Mouse (Mus musculus) hindbrain, embryonic 12.5 days (tissue): ENCODE data around the gene Vdr. TPM values are rescaled to one million over a fixed set of nuclear protein-coding genes. Genes with fewer than 3 reads are reported as not detected.

Source experiments
- ATAC-seq: fragments of 200-750 bp; cut with Nextera tagmentation; 2 replicates; pipeline ENCODE4 v1.8.0; 2017; ENCODE audit warnings: moderate TSS enrichment; ENCODE audit not compliant: low FRiP score
- H3K27ac ChIP-seq: fragments of 300-500 bp; sonication (generic); 2 replicates; pipeline ENCODE4 v1.5.1; 2016; ENCODE audit warnings: mild to moderate bottlenecking
- H3K27me3 ChIP-seq: fragments of 300-500 bp; sonication (generic); 2 replicates; pipeline ENCODE4 v1.6.1; 2016; ENCODE audit warnings: mild to moderate bottlenecking
- H3K36me3 ChIP-seq: fragments of 300-500 bp; sonication (generic); 2 replicates; pipeline ENCODE4 v1.6.1; 2016; ENCODE audit warnings: mild to moderate bottlenecking
- H3K4me1 ChIP-seq: fragments of 300-500 bp; sonication (generic); 2 replicates; pipeline ENCODE4 v1.6.1; 2016
- H3K4me2 ChIP-seq: fragments of 300-500 bp; sonication (generic); replicated peaks from 2 replicates; pipeline ENCODE4 v1.6.1; 2016; ENCODE audit warnings: mild to moderate bottlenecking
- H3K4me3 ChIP-seq: fragments of 300-500 bp; sonication (generic); 2 replicates; pipeline ENCODE4 v1.5.1; 2016; ENCODE audit warnings: mild to moderate bottlenecking
- H3K9ac ChIP-seq: fragments of 300-500 bp; sonication (generic); 2 replicates; pipeline ENCODE4 v1.6.1; 2016; ENCODE audit warnings: mild to moderate bottlenecking, moderate library complexity
- H3K9me3 ChIP-seq: fragments of 300-500 bp; sonication (generic); replicated peaks from 2 replicates; pipeline ENCODE4 v1.6.1; 2016; ENCODE audit warnings: mild to moderate bottlenecking
- WGBS: fragments of 180-500 bp; shearing (Covaris S2); methylation state at CpG from one replicate; pipeline ENCODE4 v1.1.7; 2016; 5-methylcytosine and 5-hydroxymethylcytosine counted together
- polyA plus RNA-seq: library from polyadenylated mRNA; unstranded; fragments of >200 nt; fragmentation: Nextera tagmentation; extraction: Ambion mirVana; gene quantifications from 2 replicates; pipeline ENCODE4 v1.2.1, GENCODE M21; 2016

Vdr gene
- polyA plus RNA-seq, 1 experiment from 2014 or later = 0.70 TPM

DNA sequence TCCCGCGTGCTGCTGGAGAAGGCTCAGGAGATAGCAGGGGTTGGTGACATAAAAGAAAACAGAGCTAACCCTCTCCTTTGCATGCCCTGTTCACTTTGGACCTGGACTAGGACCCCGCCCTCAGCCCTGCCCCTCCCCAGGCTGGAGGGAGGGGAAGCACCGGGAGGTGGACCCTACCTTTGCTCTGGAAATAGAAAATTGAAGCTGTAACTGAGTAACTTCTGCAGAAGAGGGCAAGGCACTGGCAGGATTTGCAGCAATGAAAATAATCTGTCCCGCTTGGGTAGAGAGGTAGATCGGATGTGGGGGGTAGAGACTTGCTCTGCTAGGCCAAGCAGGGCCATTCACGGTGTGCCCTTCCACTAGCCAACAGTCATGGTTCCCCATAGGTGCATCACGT, 32.9 kb upstream of the Vdr start:
- 87% methylated on average over 8 of the region's 8 CpGs for WGBS
- Histone ChIP-seq H3K9me3 (no peaks in the 10 kb centered on the region), H3K27me3 (no peaks in the 10 kb centered on the region), H3K4me1 (no peaks in the 10 kb centered on the region), H3K27ac (no peak overlapping the region), H3K36me3 (no peaks in the 10 kb centered on the region), H3K4me3 (no peak overlapping the region), H3K9ac (no peak overlapping the region), H3K4me2 (no peak overlapping the region)
- ATAC-seq = no peak

DNA sequence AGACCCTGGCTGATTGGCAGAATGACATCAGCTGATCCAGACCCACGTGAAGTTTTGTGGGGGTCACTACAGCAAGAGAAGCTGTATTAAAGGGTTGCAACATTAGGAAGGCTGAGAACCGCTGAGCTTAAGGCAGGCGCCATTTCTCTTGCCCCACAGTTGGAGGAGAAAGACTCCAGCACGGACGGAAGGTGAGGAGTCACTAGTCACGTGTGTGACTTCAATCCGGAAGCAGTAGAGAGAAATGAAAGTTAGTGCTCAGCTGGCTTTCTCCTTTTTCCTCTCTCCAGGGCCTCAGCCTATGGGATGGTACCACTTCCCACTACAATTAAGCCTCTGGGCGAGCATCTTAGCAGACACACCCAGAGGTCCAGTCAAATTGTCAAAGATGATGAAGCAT, 32.1 kb upstream of the Vdr start:
- no peak overlapping the region for H3K4me2 ChIP-seq
- no peaks in the 10 kb centered on the region for H3K27me3 ChIP-seq
- H3K4me3 ChIP-seq = no peak overlapping the region
- no peaks in the 10 kb centered on the region for H3K4me1 ChIP-seq
- no peak for ATAC-seq
- no peaks in the 10 kb centered on the region for H3K9me3 ChIP-seq
- no peak overlapping the region for H3K9ac ChIP-seq
- WGBS = 86% methylated on average over 8 of the region's 8 CpGs
- no peak overlapping the region for H3K27ac ChIP-seq
- no peaks in the 10 kb centered on the region for H3K36me3 ChIP-seq

DNA sequence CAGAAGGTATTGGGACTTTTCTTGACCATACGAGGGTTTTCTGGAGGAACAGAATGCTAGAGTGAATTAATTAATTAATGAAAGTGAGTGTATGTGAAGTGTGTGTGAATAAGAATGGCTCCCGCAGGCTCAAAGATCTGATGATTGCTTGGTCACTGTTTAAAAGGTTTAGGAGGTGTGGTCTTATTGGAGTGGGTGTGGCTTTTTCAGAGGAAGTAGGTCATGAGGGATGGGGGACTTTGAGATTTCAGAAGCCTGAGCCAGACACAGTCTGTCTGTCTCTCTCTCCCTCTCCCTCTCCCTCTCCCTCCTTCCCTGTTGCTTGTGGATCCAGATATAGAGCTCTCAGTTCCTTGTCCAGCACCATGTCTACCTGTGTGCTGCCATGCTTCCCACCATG, 30.9 kb upstream of the Vdr start:
- no peak for ATAC-seq
- Histone ChIP-seq H3K27ac (no peak overlapping the region), H3K27me3 (no peaks in the 10 kb centered on the region), H3K4me3 (no peak overlapping the region), H3K9ac (no peak overlapping the region), H3K36me3 (no peaks in the 10 kb centered on the region), H3K4me1 (no peaks in the 10 kb centered on the region), H3K9me3 (no peaks in the 10 kb centered on the region), H3K4me2 (no peak overlapping the region)
- WGBS = 94% methylated on average over 2 of the region's 2 CpGs

DNA sequence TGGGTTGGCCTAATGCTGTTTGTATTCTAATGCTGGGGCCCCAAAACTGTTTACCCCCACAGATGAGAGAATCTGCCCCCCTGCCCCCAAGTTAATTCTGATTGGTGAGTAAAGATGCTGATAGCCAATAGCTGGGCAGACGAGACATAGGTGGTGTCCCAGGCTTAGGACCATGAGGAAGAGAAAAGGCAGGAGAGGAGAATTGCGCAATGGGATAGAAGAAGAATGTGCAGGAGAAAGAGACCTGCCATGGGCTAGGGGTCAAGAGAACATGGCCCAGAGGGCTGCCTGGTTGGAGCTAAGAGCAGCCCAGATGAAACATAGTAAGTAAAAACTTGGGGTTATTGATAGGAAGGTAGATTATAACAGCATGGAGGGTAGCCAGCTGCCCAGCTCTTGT, 29.7 kb upstream of the Vdr start:
- no peaks in the 10 kb centered on the region for H3K9me3 ChIP-seq
- 82% methylated on average over 2 of the region's 2 CpGs for WGBS
- no peaks in the 10 kb centered on the region for H3K4me1 ChIP-seq
- H3K27me3 ChIP-seq = no peaks in the 10 kb centered on the region
- H3K36me3 ChIP-seq = no peaks in the 10 kb centered on the region
- ATAC-seq = no peak
- no peak overlapping the region for H3K9ac ChIP-seq
- no peak overlapping the region for H3K4me3 ChIP-seq
- no peak overlapping the region for H3K27ac ChIP-seq
- H3K4me2 ChIP-seq = no peak overlapping the region

DNA sequence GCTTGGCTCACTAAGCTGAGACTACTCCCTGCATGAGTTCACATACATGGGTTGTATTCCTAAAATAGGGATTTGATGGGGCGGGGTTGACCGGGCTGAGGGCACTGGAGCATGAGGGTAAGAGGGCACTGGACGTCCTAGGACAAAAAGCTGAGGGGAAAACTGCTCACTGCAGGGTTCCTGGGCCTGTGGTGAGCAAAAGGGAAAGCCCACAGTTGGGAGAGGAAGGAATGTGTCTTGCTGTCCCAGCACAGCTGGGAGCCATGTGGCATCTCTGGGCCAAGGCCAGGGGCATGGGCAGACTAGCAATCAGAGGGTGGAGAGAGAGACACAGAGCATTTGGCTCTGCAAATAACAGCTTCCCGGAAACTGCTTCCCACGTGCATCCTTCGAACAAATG, 28.1 kb upstream of the Vdr start:
- H3K36me3 ChIP-seq = no peaks in the 10 kb centered on the region
- H3K9me3 ChIP-seq = no peaks in the 10 kb centered on the region
- H3K4me3 ChIP-seq = no peak overlapping the region
- H3K27me3 ChIP-seq = no peaks in the 10 kb centered on the region
- H3K4me1 ChIP-seq = no peaks in the 10 kb centered on the region
- no peak overlapping the region for H3K27ac ChIP-seq
- no peak overlapping the region for H3K9ac ChIP-seq
- 61% methylated on average over 6 of the region's 6 CpGs for WGBS
- no peak overlapping the region for H3K4me2 ChIP-seq
- no peak for ATAC-seq

DNA sequence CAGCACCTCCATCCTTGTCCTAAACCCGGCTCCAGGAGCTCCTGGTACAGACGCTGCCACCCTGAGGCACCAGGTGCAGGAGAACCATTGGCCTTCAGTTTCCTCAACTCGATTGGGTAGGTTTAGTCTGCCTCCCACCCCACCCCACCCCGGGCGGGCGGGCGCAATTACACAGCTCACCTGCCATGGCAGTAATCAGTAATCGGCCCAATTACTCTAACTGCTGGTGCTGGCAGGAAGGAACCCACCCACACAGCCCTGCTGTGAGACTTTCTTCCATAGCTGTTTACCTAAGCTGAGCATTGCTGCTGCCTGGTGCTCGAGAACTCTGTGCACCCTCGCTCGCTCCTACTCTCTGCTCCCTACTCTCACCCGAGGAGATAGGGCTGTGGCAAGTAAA, 22.0 kb upstream of the Vdr start:
- no peak overlapping the region for H3K4me2 ChIP-seq
- H3K4me3 ChIP-seq = no peak overlapping the region
- H3K27me3 ChIP-seq = no peaks in the 10 kb centered on the region
- H3K27ac ChIP-seq = no peak overlapping the region
- no peaks in the 10 kb centered on the region for H3K9me3 ChIP-seq
- H3K9ac ChIP-seq = no peak overlapping the region
- WGBS = 89% methylated on average over 12 of the region's 12 CpGs
- ATAC-seq = no peak
- H3K36me3 ChIP-seq = no peaks in the 10 kb centered on the region
- H3K4me1 ChIP-seq = no peaks in the 10 kb centered on the region

DNA sequence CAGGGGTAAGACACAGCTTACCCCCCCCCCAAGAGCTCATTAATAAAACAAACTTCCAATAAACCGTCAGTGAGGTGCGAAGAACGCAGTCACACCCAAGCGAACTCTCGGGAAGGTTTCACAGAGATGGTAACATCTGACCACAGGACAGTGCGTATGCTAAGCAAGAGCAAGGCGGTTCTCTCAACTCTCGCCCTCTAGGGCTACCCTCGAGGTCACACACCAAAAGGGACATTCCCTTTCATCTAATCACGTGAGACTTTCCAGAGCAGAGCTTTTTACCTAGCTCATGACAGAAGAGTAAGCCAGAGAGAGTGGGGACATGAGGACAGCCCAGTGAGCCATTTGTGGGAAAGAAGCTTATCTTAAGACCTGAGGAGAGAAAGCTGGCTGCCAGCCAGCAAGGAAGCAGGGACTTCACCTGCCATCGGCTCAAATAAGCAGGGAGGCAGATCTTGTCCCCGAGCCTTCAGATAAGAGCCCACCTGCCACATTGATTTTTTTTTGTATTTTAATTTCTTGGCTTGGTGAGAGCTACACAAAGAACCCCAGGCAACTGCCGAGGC, 18.9 kb upstream of the Vdr start:
- Histone ChIP-seq H3K27me3 (no peaks in the 10 kb centered on the region), H3K27ac (no peak overlapping the region), H3K9ac (no peak overlapping the region), H3K36me3 (no peaks in the 10 kb centered on the region), H3K4me1 (no peaks in the 10 kb centered on the region), H3K9me3 (no peaks in the 10 kb centered on the region), H3K4me3 (no peak overlapping the region), H3K4me2 (no peak overlapping the region)
- no peak for ATAC-seq
- 64% methylated on average over 13 of the region's 13 CpGs for WGBS

DNA sequence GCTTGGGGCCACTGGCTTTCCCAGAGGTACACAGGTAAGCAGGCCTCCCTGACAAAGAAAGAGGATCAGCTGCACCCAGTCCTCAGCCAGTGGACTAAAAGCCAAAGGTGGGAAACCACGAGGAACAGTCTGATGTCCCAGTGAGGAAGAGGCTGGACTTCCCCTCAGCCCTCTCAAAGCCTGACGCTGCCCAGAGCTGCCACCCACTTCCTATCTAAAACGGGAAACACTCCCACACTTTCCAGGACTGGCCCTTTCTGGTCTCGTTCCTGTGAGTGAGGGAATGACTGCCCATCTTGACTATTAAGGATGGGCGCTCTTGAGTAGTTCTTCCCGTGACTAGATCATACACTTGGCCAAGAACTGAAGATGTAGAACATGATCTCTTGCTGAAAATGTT, 17.4 kb upstream of the Vdr start:
- Histone ChIP-seq H3K9ac (no peak overlapping the region), H3K36me3 (no peaks in the 10 kb centered on the region), H3K4me3 (no peak overlapping the region), H3K4me2 (no peak overlapping the region), H3K27me3 (no peaks in the 10 kb centered on the region), H3K9me3 (no peaks in the 10 kb centered on the region), H3K4me1 (no peaks in the 10 kb centered on the region), H3K27ac (no peak overlapping the region)
- WGBS = 82% methylated on average over 6 of the region's 6 CpGs
- ATAC-seq = no peak

DNA sequence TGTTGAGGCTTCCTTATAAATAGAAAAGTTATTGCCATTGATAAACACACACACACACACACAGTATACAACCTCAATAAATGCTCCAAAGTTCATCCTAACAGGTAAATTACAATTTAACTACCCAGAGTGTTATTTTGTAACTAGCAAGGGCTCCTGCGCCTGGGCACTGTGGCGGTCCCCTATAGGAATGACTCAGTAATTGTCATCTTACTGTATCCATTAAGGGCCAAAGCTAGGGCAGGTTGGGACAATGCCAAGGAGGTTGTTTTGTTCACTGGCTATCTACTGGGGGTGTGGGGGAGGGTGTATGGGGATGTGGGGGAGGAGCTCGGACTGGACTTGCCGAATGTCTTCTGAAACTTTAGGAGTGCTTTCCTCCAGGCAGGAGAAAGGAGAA, 16.6 kb upstream of the Vdr start:
- no peak overlapping the region for H3K4me3 ChIP-seq
- H3K4me2 ChIP-seq = no peak overlapping the region
- H3K27ac ChIP-seq = no peak overlapping the region
- ATAC-seq = no peak
- H3K9ac ChIP-seq = no peak overlapping the region
- H3K36me3 ChIP-seq = no peaks in the 10 kb centered on the region
- no peaks in the 10 kb centered on the region for H3K9me3 ChIP-seq
- H3K4me1 ChIP-seq = no peaks in the 10 kb centered on the region
- 71% methylated on average over 4 of the region's 4 CpGs for WGBS
- no peaks in the 10 kb centered on the region for H3K27me3 ChIP-seq

DNA sequence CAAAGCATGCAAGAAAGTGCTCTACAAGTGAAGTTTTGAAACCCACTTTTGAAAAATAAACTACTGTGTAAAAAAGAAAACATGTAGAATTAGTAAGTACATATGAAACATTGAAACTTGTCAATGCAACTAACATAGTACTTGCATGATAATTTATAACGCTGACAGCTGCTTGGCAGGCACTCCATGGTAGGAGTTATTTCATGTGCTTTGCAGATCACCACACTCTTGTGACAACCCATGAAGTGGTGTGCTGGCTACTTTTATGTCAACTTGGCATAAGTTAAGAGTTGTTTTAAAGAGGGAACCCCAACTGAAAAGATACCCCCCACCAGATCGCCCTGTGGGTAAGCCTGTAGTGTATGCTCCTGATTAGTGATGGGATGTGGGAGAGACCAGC, 12.0 kb upstream of the Vdr start:
- no peaks in the 10 kb centered on the region for H3K9me3 ChIP-seq
- H3K4me3 ChIP-seq = no peak overlapping the region
- H3K36me3 ChIP-seq = no peaks in the 10 kb centered on the region
- H3K9ac ChIP-seq = no peak overlapping the region
- 94% methylated on average over 2 of the region's 2 CpGs for WGBS
- H3K27ac ChIP-seq = no peak overlapping the region
- no peak overlapping the region for H3K4me2 ChIP-seq
- ATAC-seq = no peak
- H3K4me1 ChIP-seq = no peaks in the 10 kb centered on the region
- H3K27me3 ChIP-seq = no peaks in the 10 kb centered on the region

DNA sequence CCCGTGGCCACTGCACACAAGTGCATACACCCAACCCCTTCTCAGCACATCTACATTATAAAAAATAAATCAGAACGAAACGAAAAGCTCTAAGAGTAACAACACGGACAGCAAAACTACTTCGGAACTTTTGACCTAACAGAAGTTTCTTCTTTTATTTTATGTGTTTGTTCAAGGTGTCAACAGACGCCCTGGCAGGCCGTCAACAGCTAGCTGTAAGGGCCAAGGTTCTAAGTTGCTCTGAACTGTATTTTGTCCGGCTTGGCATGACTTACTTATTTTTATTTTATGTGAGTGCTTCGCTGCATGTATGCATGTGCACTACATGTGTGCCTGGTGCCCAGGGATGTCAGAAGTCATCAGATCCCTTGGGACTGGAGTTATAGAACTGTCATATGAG, 11.4 kb upstream of the Vdr start:
- Histone ChIP-seq H3K4me2 (no peak overlapping the region), H3K36me3 (no peaks in the 10 kb centered on the region), H3K9ac (no peak overlapping the region), H3K27ac (no peak overlapping the region), H3K9me3 (no peaks in the 10 kb centered on the region), H3K4me1 (no peaks in the 10 kb centered on the region), H3K4me3 (no peak overlapping the region), H3K27me3 (no peaks in the 10 kb centered on the region)
- ATAC-seq = no peak
- 94% methylated on average over 9 of the region's 9 CpGs for WGBS

DNA sequence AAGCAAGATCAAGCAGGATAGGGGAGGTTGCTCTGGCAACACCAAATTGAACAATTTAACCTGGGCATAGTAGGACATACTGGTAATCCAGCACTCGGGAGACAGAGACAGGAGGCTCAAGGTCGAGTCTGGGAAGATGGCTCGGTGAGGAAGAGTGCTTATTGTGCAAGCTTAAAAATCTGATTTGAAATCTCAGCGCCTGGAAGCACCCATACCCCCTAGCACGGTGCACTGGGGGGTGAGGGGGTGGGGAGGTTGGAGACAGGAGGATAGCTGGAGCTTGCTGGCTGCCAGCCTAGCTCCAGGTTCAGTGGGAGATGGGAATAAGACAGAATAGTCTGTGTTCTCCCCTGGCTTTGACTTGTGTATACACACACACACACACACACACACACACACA, 9.9 kb upstream of the Vdr start:
- Histone ChIP-seq H3K27me3 (no peaks in the 10 kb centered on the region), H3K4me2 (no peak overlapping the region), H3K4me3 (no peak overlapping the region), H3K9me3 (no peaks in the 10 kb centered on the region), H3K27ac (no peak overlapping the region), H3K36me3 (no peaks in the 10 kb centered on the region), H3K9ac (no peak overlapping the region), H3K4me1 (no peaks in the 10 kb centered on the region)
- ATAC-seq = no peak
- WGBS = 75% methylated on average over 5 of the region's 5 CpGs

DNA sequence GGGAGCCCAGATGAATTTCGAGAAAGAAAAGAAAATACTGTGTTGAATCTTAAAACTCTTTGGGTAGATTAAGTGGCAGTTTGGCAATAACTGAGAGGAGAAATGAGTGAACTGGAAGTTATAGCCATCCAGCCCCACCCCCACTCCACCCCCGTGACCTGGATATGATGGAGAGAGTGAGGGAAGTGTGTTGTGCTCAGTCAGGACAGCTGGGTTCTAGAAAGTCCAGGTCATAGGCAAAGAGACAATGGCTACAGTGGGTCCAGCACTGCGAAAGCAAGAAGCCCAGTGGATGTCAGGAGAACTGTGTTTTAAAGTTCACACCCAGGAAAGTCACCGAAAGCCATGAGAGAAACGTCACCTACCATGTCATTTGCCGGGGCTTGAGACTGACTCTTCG, 8.8 kb upstream of the Vdr start:
- ATAC-seq = no peak
- H3K4me3 ChIP-seq = no peak overlapping the region
- H3K27me3 ChIP-seq = no peaks in the 10 kb centered on the region
- H3K9me3 ChIP-seq = no peaks in the 10 kb centered on the region
- H3K9ac ChIP-seq = no peak overlapping the region
- 86% methylated on average over 7 of the region's 7 CpGs for WGBS
- peaks cover 5% of the 10 kb centered on the region for H3K4me1 ChIP-seq
- no peaks in the 10 kb centered on the region for H3K36me3 ChIP-seq
- H3K27ac ChIP-seq = no peak overlapping the region
- H3K4me2 ChIP-seq = no peak overlapping the region

DNA sequence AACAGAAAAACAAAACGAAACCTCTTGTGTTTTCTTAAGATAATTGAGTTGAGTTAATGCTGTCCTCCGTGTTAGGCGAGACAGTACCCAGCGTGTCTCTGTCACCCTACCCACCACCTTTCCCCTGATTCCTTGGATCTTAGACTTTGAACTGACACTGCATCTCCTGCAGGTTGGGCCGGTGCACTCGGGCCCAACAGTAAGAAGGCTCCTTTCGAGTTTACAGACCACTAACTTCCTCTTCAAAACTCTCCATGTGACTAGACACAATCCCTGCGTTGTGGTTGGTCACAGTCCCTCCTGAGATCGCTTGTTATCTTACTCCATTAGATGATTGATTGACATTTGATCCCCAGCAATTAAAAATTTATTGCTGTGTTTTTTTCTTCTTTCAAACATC, 7.6 kb upstream of the Vdr start:
- WGBS = 85% methylated on average over 9 of the region's 9 CpGs
- no peaks in the 10 kb centered on the region for H3K36me3 ChIP-seq

More for the DNA sequence above, 7.6 kb upstream of the Vdr start:
- no peaks in the 10 kb centered on the region for H3K27me3 ChIP-seq
- no peak for ATAC-seq
- H3K4me1 ChIP-seq = peaks cover 12% of the 10 kb centered on the region
- H3K9me3 ChIP-seq = no peaks in the 10 kb centered on the region
- no peak overlapping the region for H3K27ac ChIP-seq
- no peak overlapping the region for H3K4me3 ChIP-seq
- no peak overlapping the region for H3K4me2 ChIP-seq
- no peak overlapping the region for H3K9ac ChIP-seq
